Mouse (Mus musculus) testis, adult 2 months (tissue): ENCODE data around the gene Sidt1.

Experiments
- CTCF ChIP-seq: fragments of 200-500 bp; IDR thresholded peaks from 2 replicates; pipeline ENCODE4 v1.5.1; 2012; ENCODE audit warnings: low read depth, mild to moderate bottlenecking, inconsistent platforms, low read length, moderate library complexity; ENCODE audit not compliant: control insufficient read depth, insufficient read depth, insufficient replicate concordance
- POLR2A ChIP-seq: fragments of 200-500 bp; IDR thresholded peaks from 2 replicates; pipeline ENCODE4 v1.6.1; 2012; ENCODE audit warnings: low read depth, mild to moderate bottlenecking, inconsistent platforms, low read length, moderate library complexity; ENCODE audit not compliant: control insufficient read depth

DNA sequence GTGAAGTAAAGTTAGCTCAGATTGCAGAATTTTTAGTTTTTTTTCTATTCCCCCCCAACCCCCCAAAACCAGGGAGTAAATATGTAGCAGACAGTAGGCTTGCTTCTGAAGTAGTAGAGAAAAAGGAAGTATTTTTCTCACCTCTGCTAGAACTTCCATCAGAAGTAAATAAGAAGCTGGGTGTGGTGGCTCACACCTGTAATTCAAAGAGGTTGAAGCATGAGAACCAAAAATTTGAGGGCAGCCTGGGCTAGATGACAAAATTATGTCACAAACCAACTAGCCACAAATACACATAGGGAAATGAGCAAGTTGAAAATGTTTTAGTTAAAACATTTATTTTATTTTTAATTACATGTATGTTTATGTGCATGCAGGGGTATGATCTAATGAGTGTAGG, 4.5 kb upstream of the Sidt1 start:
- TF ChIP-seq CTCF, result no peak
- no peak for TF ChIP-seq POLR2A
